Mouse (Mus musculus) stomach, embryonic 14.5 days (tissue): Measurements from ENCODE around the gene Farsa. TPM values are rescaled to one million over a fixed set of nuclear protein-coding genes. Genes with fewer than 3 reads are reported as not detected.

Source experiments
- ATAC-seq: fragments of 200-750 bp; cut with Nextera tagmentation; 2 replicates; pipeline ENCODE4 v1.8.0; 2017; ENCODE audit warnings: low read depth, moderate TSS enrichment; ENCODE audit not compliant: insufficient number of reproducible peaks, insufficient read depth, low FRiP score
- H3K27ac ChIP-seq: fragments of 300-500 bp; sonication (generic); 2 replicates; pipeline ENCODE4 v1.5.1; 2014; ENCODE audit warnings: mild to moderate bottlenecking, low read length, moderate library complexity, mixed read lengths
- H3K27me3 ChIP-seq: fragments of 300-500 bp; sonication (generic); 2 replicates; pipeline ENCODE4 v1.6.1; 2014; ENCODE audit warnings: low read length, control low read depth, mixed read lengths; ENCODE audit not compliant: control insufficient read depth, insufficient read depth
- H3K36me3 ChIP-seq: fragments of 300-500 bp; sonication (generic); 2 replicates; pipeline ENCODE4 v1.6.1; 2014; ENCODE audit warnings: mild to moderate bottlenecking, control low read depth, low read length, moderate library complexity, mixed read lengths; ENCODE audit not compliant: control insufficient read depth, insufficient read depth
- H3K4me1 ChIP-seq: fragments of 300-500 bp; sonication (generic); 2 replicates; pipeline ENCODE4 v1.6.1; 2014; ENCODE audit warnings: low read length, control low read depth, mixed read lengths; ENCODE audit not compliant: control insufficient read depth, insufficient read depth
- H3K4me2 ChIP-seq: fragments of 300-500 bp; sonication (generic); replicated peaks from 2 replicates; pipeline ENCODE4 v1.6.1; 2014; ENCODE audit warnings: low read depth, low read length, control low read depth
- H3K4me3 ChIP-seq: fragments of 300-500 bp; sonication (generic); 2 replicates; pipeline ENCODE4 v1.5.1; 2014; ENCODE audit warnings: low read depth, low read length, control low read depth
- H3K9ac ChIP-seq: fragments of 300-500 bp; sonication (generic); replicated peaks from 2 replicates; pipeline ENCODE4 v1.6.1; 2014; ENCODE audit warnings: low read depth, mild to moderate bottlenecking, control low read depth, low read length, moderate library complexity, mixed read lengths
- H3K9me3 ChIP-seq: fragments of 300-500 bp; sonication (generic); 2 replicates; pipeline ENCODE4 v1.6.1; 2016; ENCODE audit warnings: low read depth, low read length, control low read depth; ENCODE audit not compliant: control insufficient read depth
- WGBS: fragments of 180-500 bp; shearing (Covaris S2); extraction: QIAGEN DNeasy Blood & Tissue Kit; methylation state at CpG from one replicate; pipeline ENCODE4 v1.1.7; 2014; 5-methylcytosine and 5-hydroxymethylcytosine counted together
- polyA plus RNA-seq: library from polyadenylated mRNA; unstranded; fragments of >200 nt; fragmentation: Nextera tagmentation; extraction: Ambion mirVana; gene quantifications from 2 replicates; pipeline ENCODE4 v1.2.1, GENCODE M21; 2014

The Farsa gene
- polyA plus RNA-seq = 83.7 and 88.9 TPM in 2 replicates

GRCm38 (mm10) chr8:84856864-84857441 lies at the start of gene Farsa:
Farsa (plus strand) TSS chr8:84856989.
- ATAC-seq = peak; percentile 96
- Histone ChIP-seq H3K4me3 (peak within 1 kb of the TSS; percentile 91), H3K4me1 (peaks cover 11% of the 10 kb centered on the region), H3K9me3 (no peaks in the 10 kb centered on the region), H3K9ac (peak within 1 kb of the TSS; percentile 82), H3K27ac (peak within 1 kb of the TSS; percentile 69; the same call in 1 of the 2 replicates), H3K4me2 (peak within 1 kb of the TSS; percentile 94), H3K36me3 (peaks cover 20% of the 10 kb centered on the region), H3K27me3 (no peaks in the 10 kb centered on the region)
- WGBS = under 1% methylated on average over 39 of the region's 39 CpGs

GRCm38 (mm10) chr8:84809109-84809940 lies 47.5 kb upstream of the Farsa start:
- Histone ChIP-seq H3K9me3 (no peaks in the 10 kb centered on the region), H3K4me2 (no peak overlapping the region), H3K27me3 (peaks cover 13% of the 10 kb centered on the region; the same call in 1 of the 2 replicates), H3K27ac (no peak overlapping the region), H3K9ac (no peak overlapping the region), H3K4me3 (no peak overlapping the region), H3K4me1 (no peaks in the 10 kb centered on the region), H3K36me3 (no peaks in the 10 kb centered on the region)
- WGBS = 57% methylated on average over 12 of the region's 12 CpGs
- no peak for ATAC-seq

GRCm38 (mm10) chr8:84809941-84810280 lies 46.9 kb upstream of the Farsa start:
- H3K4me3 ChIP-seq = no peak overlapping the region
- no peaks in the 10 kb centered on the region for H3K9me3 ChIP-seq
- ATAC-seq = no peak
- no peaks in the 10 kb centered on the region for H3K36me3 ChIP-seq
- H3K9ac ChIP-seq = no peak overlapping the region
- no peak overlapping the region for H3K4me2 ChIP-seq
- H3K27me3 ChIP-seq = peaks cover 12% of the 10 kb centered on the region; the same call in 1 of the 2 replicates
- H3K4me1 ChIP-seq = no peaks in the 10 kb centered on the region
- no peak overlapping the region for H3K27ac ChIP-seq
- 77% methylated on average over 5 of the region's 5 CpGs for WGBS

- H3K4me3 ChIP-seq = peak overlapping the region; percentile 24
- no peak overlapping the region for H3K9ac ChIP-seq
- WGBS = under 1% methylated on average over 32 of the region's 32 CpGs
- peak overlapping the region; percentile 50 for H3K4me2 ChIP-seq
- no peaks in the 10 kb centered on the region for H3K9me3 ChIP-seq
- H3K4me1 ChIP-seq = no peaks in the 10 kb centered on the region
- no peak overlapping the region for H3K27ac ChIP-seq
- ATAC-seq = peak; percentile 84
- H3K27me3 ChIP-seq = 0 out of 2 replicates have a peak, but pooled peaks cover 8% of the 10 kb centered on the region
- no peaks in the 10 kb centered on the region for H3K36me3 ChIP-seq
These were observed 45.9 kb upstream of the Farsa start for GRCm38 (mm10) chr8:84810896-84811295.

- Histone ChIP-seq H3K4me2 (peak overlapping the region; percentile 50), H3K27me3 (0 out of 2 replicates have a peak, but pooled peaks cover 8% of the 10 kb centered on the region), H3K9me3 (no peaks in the 10 kb centered on the region), H3K9ac (no peak overlapping the region), H3K4me3 (peak overlapping the region; percentile 24), H3K36me3 (no peaks in the 10 kb centered on the region), H3K27ac (no peak overlapping the region), H3K4me1 (no peaks in the 10 kb centered on the region)
- no peak for ATAC-seq
- WGBS = 23% methylated on average over 10 of the region's 10 CpGs
These were observed 45.5 kb upstream of the Farsa start for GRCm38 (mm10) chr8:84811303-84811702.

- Histone ChIP-seq H3K27me3 (0 out of 2 replicates have a peak, but pooled peaks cover 8% of the 10 kb centered on the region), H3K9ac (no peak overlapping the region)
- WGBS = 2% methylated on average over 5 of the region's 5 CpGs
These were observed 43.7 kb upstream of the Farsa start for GRCm38 (mm10) chr8:84813059-84813458.

GRCm38 (mm10) chr8:84813830-84814229 lies 43.0 kb upstream of the Farsa start:
- WGBS = 80% methylated on average over 3 of the region's 3 CpGs

More at GRCm38 (mm10) chr8:84813059-84813458, 43.7 kb upstream of the Farsa start:
- no peaks in the 10 kb centered on the region for H3K9me3 ChIP-seq
- no peak overlapping the region for H3K4me2 ChIP-seq
- no peak overlapping the region for H3K4me3 ChIP-seq
- H3K27ac ChIP-seq = no peak overlapping the region
- H3K36me3 ChIP-seq = no peaks in the 10 kb centered on the region
- no peak for ATAC-seq
- no peaks in the 10 kb centered on the region for H3K4me1 ChIP-seq

GRCm38 (mm10) chr8:84814240-84814554 lies 42.6 kb upstream of the Farsa start:
- H3K9me3 ChIP-seq = no peaks in the 10 kb centered on the region
- H3K4me3 ChIP-seq = no peak overlapping the region
- H3K36me3 ChIP-seq = no peaks in the 10 kb centered on the region
- H3K9ac ChIP-seq = no peak overlapping the region
- 0 out of 2 replicates have a peak, but pooled peaks cover 8% of the 10 kb centered on the region for H3K27me3 ChIP-seq
- WGBS = 88% methylated on average over 11 of the region's 11 CpGs
- H3K4me1 ChIP-seq = no peaks in the 10 kb centered on the region
- no peak overlapping the region for H3K4me2 ChIP-seq
- no peak overlapping the region for H3K27ac ChIP-seq
- peak; percentile 18; the same call in 1 of the 2 replicates for ATAC-seq

More at GRCm38 (mm10) chr8:84813830-84814229, 43.0 kb upstream of the Farsa start:
- ATAC-seq = no peak
- no peak overlapping the region for H3K4me2 ChIP-seq
- no peaks in the 10 kb centered on the region for H3K36me3 ChIP-seq
- H3K9ac ChIP-seq = no peak overlapping the region
- no peak overlapping the region for H3K27ac ChIP-seq
- no peaks in the 10 kb centered on the region for H3K4me1 ChIP-seq
- no peaks in the 10 kb centered on the region for H3K9me3 ChIP-seq
- H3K27me3 ChIP-seq = 0 out of 2 replicates have a peak, but pooled peaks cover 8% of the 10 kb centered on the region
- H3K4me3 ChIP-seq = no peak overlapping the region
